Mouse (Mus musculus) lung, postnatal 0 days (tissue): ENCODE data around the gene Fam24b. TPM values are rescaled to one million over a fixed set of nuclear protein-coding genes. Genes with fewer than 3 reads are reported as not detected.
A peak's percentile ranks its signal among the peaks of the same experiment; 100 is the strongest.

Experiments
- ATAC-seq: fragments of 200-750 bp; cut with Nextera tagmentation; 2 replicates; pipeline ENCODE4 v1.8.0; 2017; ENCODE audit warnings: moderate library complexity
- DNase-seq: peaks from one replicate; pipeline ENCODE4 v3.0.0-alpha.2; 2016; ENCODE audit warnings: low spot score
- H3K27ac ChIP-seq: fragments of 300-500 bp; sonication (generic); 2 replicates; pipeline ENCODE4 v1.5.1; 2014; ENCODE audit warnings: antibody characterized with exemption, mild to moderate bottlenecking, low read length, mixed read lengths
- H3K27me3 ChIP-seq: fragments of 300-500 bp; sonication (generic); replicated peaks from 2 replicates; pipeline ENCODE4 v1.6.1; 2014; ENCODE audit warnings: low read length, mixed read lengths; ENCODE audit not compliant: insufficient read depth
- H3K36me3 ChIP-seq: fragments of 300-500 bp; sonication (generic); 2 replicates; pipeline ENCODE4 v1.6.1; 2014; ENCODE audit warnings: low read length, mixed read lengths; ENCODE audit not compliant: insufficient read depth
- H3K4me1 ChIP-seq: fragments of 300-500 bp; sonication (generic); 2 replicates; pipeline ENCODE4 v1.6.1; 2014; ENCODE audit warnings: antibody characterized with exemption, low read depth, low read length, mixed read lengths; ENCODE audit not compliant: insufficient read depth
- H3K4me2 ChIP-seq: fragments of 300-500 bp; sonication (generic); replicated peaks from 2 replicates; pipeline ENCODE4 v1.6.1; 2014; ENCODE audit warnings: low read depth, mild to moderate bottlenecking, low read length, moderate library complexity, mixed read lengths
- H3K4me3 ChIP-seq: fragments of 300-500 bp; sonication (generic); 2 replicates; pipeline ENCODE4 v1.5.1; 2014; ENCODE audit warnings: low read depth, low read length
- H3K9ac ChIP-seq: fragments of 300-500 bp; sonication (generic); replicated peaks from 2 replicates; pipeline ENCODE4 v1.6.1; 2014; ENCODE audit warnings: low read depth, mild to moderate bottlenecking
- H3K9me3 ChIP-seq: fragments of 300-500 bp; sonication (generic); 2 replicates; pipeline ENCODE4 v1.6.1; 2016; ENCODE audit warnings: low read length, mixed read lengths
- CTCF ChIP-seq: IDR thresholded peaks from 2 replicates; pipeline ENCODE4 v1.5.1; 2016; ENCODE audit warnings: antibody characterized with exemption, mild to moderate bottlenecking
- EP300 ChIP-seq: IDR thresholded peaks from 2 replicates; pipeline ENCODE4 v1.6.1; 2016; ENCODE audit warnings: antibody characterized with exemption, mild to moderate bottlenecking, control low read depth
- WGBS: fragments of 180-500 bp; shearing (Covaris S2); extraction: QIAGEN DNeasy Blood & Tissue Kit; methylation state at CpG from one replicate; pipeline ENCODE4 v1.1.7; 2014; 5-methylcytosine and 5-hydroxymethylcytosine counted together
- polyA plus RNA-seq: library from polyadenylated mRNA; unstranded; fragments of >200 nt; fragmentation: Nextera tagmentation; extraction: Ambion mirVana; gene quantifications from 2 replicates; pipeline ENCODE4 v1.2.1, GENCODE M21; 2015

Fam24b gene
- polyA plus RNA-seq, 1 experiment from 2014 or later = not detected

DNA sequence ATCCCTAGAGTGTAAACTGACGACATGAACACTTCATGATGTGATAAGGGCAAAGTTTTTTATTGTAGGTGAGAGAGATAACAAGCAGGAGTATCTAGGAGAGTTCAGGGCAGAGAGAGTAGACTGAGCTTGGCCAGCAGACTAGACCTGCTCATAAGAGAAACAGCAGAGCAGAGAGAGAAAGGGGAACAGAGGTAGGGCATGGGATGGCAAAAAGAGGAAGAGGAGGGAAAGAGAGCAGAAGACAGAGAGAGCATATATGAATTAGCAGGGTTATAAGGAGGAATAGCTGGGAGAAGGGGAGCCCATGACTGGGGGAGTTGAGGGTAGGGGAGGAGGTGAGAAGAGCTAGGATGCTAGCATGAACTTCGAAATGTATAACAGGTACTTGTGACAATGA is 2.4 kb upstream of the Fam24b start:
- Histone ChIP-seq H3K27ac (no peak overlapping the region), H3K27me3 (no peaks in the 10 kb centered on the region), H3K4me1 (no peaks in the 10 kb centered on the region), H3K4me2 (no peak overlapping the region), H3K36me3 (no peaks in the 10 kb centered on the region), H3K4me3 (no peak overlapping the region), H3K9me3 (no peaks in the 10 kb centered on the region), H3K9ac (no peak overlapping the region)
- 63% methylated on average over 2 of the region's 2 CpGs for WGBS
- DNase-seq (no peak), ATAC-seq (no peak)
- TF ChIP-seq CTCF (no peak), EP300 (no peak)

- Histone ChIP-seq H3K9ac (no peak overlapping the region), H3K27me3 (no peaks in the 10 kb centered on the region), H3K4me2 (no peak overlapping the region), H3K4me3 (no peak overlapping the region), H3K36me3 (no peaks in the 10 kb centered on the region), H3K9me3 (no peaks in the 10 kb centered on the region), H3K4me1 (no peaks in the 10 kb centered on the region), H3K27ac (no peak overlapping the region)
- ATAC-seq (no peak), DNase-seq (no peak)
- 83% methylated on average over 5 of the region's 5 CpGs for WGBS
- peak; percentile 15 for TF ChIP-seq CTCF
- no peak for TF ChIP-seq EP300
Measured at GRCm38 (mm10) chr7:131327054-131327453, 2.3 kb downstream of the Fam24b start.

DNA sequence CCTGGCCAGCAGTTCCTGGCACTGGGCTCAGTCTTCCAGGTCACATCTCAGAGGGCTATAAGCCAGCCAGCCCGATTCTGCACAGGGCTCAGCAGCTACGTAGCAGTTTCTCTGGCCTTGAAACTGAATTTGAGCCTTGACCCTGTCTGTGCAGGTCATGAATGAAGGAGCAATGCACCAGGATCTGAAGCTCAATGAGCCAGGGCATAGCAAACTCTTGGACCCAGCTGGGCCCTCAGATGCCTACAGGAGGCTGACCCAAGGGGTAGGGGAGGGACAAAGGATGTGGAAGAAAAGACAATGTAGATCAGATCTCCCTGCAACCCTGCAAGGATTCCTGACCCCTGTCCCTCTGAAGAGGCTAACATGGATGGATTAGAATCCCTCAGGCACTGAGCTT is 7.1 kb downstream of the Fam24b start, which contains the start of gene Cuzd1:
Gene Cuzd1, minus strand, starts transcription at position 101 of the 400 bp plus-strand sequence.
- no peak within 1 kb of the TSS for H3K4me3 ChIP-seq
- no peak for ATAC-seq
- no peaks in the 10 kb centered on the region for H3K9me3 ChIP-seq
- no peak within 1 kb of the TSS for H3K9ac ChIP-seq
- DNase-seq = no peak
- H3K27ac ChIP-seq = no peak within 1 kb of the TSS
- H3K27me3 ChIP-seq = no peaks in the 10 kb centered on the region
- WGBS = 66% methylated on average over 2 of the region's 2 CpGs
- H3K36me3 ChIP-seq = no peaks in the 10 kb centered on the region
- TF ChIP-seq EP300 (no peak), CTCF (no peak)
- H3K4me1 ChIP-seq = no peaks in the 10 kb centered on the region
- H3K4me2 ChIP-seq = no peak within 1 kb of the TSS

GRCm38 (mm10) chr7:131318340-131318739 is 11.0 kb downstream of the Fam24b start:
- Histone ChIP-seq H3K9me3 (no peaks in the 10 kb centered on the region), H3K4me3 (no peak overlapping the region), H3K27ac (no peak overlapping the region), H3K4me1 (no peaks in the 10 kb centered on the region), H3K9ac (no peak overlapping the region), H3K27me3 (no peaks in the 10 kb centered on the region), H3K4me2 (no peak overlapping the region), H3K36me3 (no peaks in the 10 kb centered on the region)
- DNase-seq (no peak), ATAC-seq (no peak)
- TF ChIP-seq CTCF = no peak
- TF ChIP-seq EP300 = no peak
- 79% methylated on average over 5 of the region's 7 CpGs for whole genome bisulfite sequencing

DNA sequence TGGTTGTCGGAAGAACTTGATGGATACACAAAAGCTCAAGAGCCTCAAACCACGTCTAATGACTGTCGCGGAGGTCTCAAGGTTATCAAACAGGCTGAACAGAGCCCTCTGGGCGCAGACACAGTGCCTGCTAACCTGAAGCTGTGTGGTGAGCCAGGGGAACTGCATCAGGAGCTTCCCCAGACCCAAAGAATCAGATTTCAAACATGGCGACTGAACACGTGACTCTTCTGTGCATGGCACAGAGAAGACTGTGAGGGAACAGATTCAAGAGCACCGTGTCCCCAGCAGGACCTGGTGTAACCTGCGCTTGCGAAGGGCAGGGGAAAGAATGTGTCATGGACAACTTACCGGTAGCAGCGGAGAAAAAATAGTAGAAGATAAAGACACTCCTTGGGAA is 11.7 kb downstream of the Fam24b start:
- Histone ChIP-seq H3K9ac (no peak overlapping the region), H3K4me3 (no peak overlapping the region), H3K36me3 (no peaks in the 10 kb centered on the region), H3K4me2 (no peak overlapping the region), H3K27ac (no peak overlapping the region), H3K4me1 (no peaks in the 10 kb centered on the region), H3K27me3 (no peaks in the 10 kb centered on the region), H3K9me3 (no peaks in the 10 kb centered on the region)
- 54% methylated on average over 12 of the region's 12 CpGs for WGBS
- ATAC-seq (no peak), DNase-seq (no peak)
- TF ChIP-seq EP300 = no peak
- TF ChIP-seq CTCF = no peak

GRCm38 (mm10) chr7:131314493-131314892 is 14.8 kb downstream of the Fam24b start:
- no peak for TF ChIP-seq EP300
- no peak for TF ChIP-seq CTCF
- no peak for ATAC-seq
- DNase-seq = no peak

GRCm38 (mm10) chr7:131306733-131307132 is 22.6 kb downstream of the Fam24b start:
- Histone ChIP-seq H3K4me2 (no peak overlapping the region), H3K27me3 (no peaks in the 10 kb centered on the region), H3K36me3 (no peaks in the 10 kb centered on the region), H3K9ac (no peak overlapping the region), H3K4me1 (no peaks in the 10 kb centered on the region), H3K4me3 (no peak overlapping the region), H3K27ac (no peak overlapping the region), H3K9me3 (no peaks in the 10 kb centered on the region)
- 54% methylated on average over 5 of the region's 5 CpGs for whole genome bisulfite sequencing
- DNase-seq (peak; percentile 57), ATAC-seq (peak; percentile 53; the same call in 1 of the 2 replicates)
- TF ChIP-seq EP300 = peak; percentile 99
- no peak for TF ChIP-seq CTCF

More at GRCm38 (mm10) chr7:131314493-131314892, 14.8 kb downstream of the Fam24b start:
- Histone ChIP-seq H3K4me3 (no peak overlapping the region), H3K9ac (no peak overlapping the region), H3K4me2 (no peak overlapping the region), H3K9me3 (no peaks in the 10 kb centered on the region), H3K36me3 (no peaks in the 10 kb centered on the region), H3K4me1 (no peaks in the 10 kb centered on the region), H3K27me3 (no peaks in the 10 kb centered on the region), H3K27ac (no peak overlapping the region)
- WGBS = 73% methylated on average over 7 of the region's 7 CpGs
